Mouse (Mus musculus): ENCODE measurements around the gene Glra4.
"Not testable (repeated sequence)": the region's sequence is repeated elsewhere in the genome, so short reads cannot be mapped to it uniquely, and the experiment has no call there.

The Glra4 gene

GRCm38 (mm10) chrX:136714742-136715474, 65.0 kb downstream of the Glra4 start:
- not testable (repeated sequence) for DNase-seq (ENCODE audit: low spot score)

GRCm38 (mm10) chrX:136708782-136709181, 71.2 kb downstream of the Glra4 start:
- no peak for DNase-seq (ENCODE audit: low spot score)

- no peak for DNase-seq (ENCODE audit: low spot score)
Measured at GRCm38 (mm10) chrX:136708168-136708681, 71.7 kb downstream of the Glra4 start.

Measured in c-Kit-positive CD71-positive TER-119-positive erythroid progenitor cells, embryonic 14.5 days (primary cell).